Mouse (Mus musculus): ENCODE measurements around the gene Akip1. TPM values are rescaled to one million over a fixed set of nuclear protein-coding genes. Genes with fewer than 3 reads are reported as not detected.

Gene Akip1
- total RNA-seq, 2 experiments from 2014 or later, result 4.9 to 5.9 TPM

DNA sequence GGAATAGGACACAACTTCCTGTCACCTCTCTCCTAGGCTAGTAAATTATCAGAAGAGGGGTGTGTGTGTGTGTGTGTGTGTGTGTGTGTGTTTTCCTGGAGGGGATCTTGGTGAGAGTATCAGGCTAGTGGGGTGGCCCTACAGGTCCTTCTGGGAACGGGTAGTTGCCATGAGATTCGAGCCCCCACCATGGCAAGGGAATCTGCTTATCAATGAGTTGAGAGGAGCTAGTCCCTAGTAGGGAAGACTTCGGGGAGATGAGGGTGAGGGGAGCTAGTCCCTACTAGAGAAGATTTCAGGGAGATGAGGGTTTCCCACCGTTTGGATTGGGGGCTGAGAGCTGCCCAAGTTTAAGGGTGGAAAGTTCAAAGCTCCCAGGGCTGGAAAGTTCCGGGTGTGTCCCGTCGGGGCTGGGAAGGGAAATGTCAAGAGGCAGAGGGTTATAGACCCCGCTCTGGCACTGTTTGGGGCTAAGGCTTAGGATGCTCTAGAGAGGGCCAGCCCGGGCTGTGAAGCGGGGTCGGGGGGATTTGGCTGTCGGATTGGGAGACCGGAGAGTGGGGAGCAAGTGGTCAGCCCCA is 48.0 kb downstream of the Akip1 start:
- no peak for DNase-seq (ENCODE audit: extremely low spot score in 1 of 2, low spot score in 2 of 2)
- no peak for TF ChIP-seq CTCF (IDR thresholded peaks at IDR 0.05)
- intact Hi-C loops (cut with DNase I), result loop anchor here (2.0 kb wide), 2 partner anchors 29 to 141 kb away; no protein-coding TSS in a partner anchor
- peak overlapping the region; percentile 97 for H3K4me3 ChIP-seq
- H3K27ac ChIP-seq, result peak overlapping the region; percentile 98

DNA sequence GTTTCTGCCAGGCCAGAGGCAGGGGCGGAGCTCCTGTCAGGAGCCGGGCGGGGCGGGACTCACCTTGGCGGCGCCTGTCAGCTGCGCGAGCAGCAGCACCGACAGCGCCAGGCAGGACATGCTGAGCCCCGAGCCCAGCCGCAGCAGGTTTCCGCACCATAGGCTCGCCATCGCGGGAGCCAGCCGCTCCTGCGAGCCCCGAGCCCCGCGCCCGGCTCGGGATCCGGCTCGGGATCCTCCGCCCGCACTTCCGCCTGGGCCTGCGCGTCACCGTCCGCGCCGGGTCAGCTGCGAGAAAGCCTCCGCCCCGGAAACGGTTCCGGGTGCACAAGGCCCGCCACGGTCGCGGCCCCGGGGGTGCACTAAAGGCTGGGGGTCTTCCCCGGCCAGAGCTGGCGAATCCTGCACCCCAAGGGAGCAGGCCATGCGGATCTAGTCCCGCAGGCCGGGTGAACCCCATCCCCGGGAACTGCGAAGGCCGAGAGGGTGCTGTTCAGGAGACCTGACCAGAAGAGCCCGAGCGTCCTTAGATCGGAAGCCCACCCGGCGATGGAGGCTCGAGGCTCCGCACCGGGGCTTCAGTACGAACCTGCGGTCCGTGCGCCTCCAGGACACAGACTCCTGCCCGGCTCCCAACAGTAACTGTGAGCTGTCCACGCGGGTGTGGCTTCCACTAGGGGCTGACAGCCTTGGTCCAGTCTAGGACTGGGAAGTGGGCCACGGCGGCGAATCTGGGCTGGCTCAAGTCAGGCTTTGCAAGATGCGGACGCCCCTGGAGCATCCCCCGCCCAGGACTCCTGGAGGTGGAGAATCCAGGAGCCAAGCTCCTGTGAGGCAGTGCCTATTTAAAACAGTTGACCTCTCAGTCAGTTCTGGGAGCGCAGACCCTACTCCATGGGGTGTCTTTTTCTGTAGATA is 48.8 kb downstream of the Akip1 start, which contains the start of gene Tmem9b:
Tmem9b (minus strand) TSS at position 868 of the 918 bp plus-strand sequence.
- DNase-seq (ENCODE audit: extremely low spot score in 1 of 2, low spot score in 2 of 2), result peak; percentile 83 to 86
- Histone ChIP-seq H3K4me3 (peak within 1 kb of the TSS; percentile 97), H3K27ac (peak within 1 kb of the TSS; percentile 98)
- TF ChIP-seq CTCF (IDR thresholded peaks at IDR 0.05), result peak; percentile 17; the same call in 1 of the 2 replicates
- intact Hi-C loops (cut with DNase I), result loop anchor here (2.0 kb wide), 2 partner anchors 29 to 141 kb away; no protein-coding TSS in a partner anchor

DNA sequence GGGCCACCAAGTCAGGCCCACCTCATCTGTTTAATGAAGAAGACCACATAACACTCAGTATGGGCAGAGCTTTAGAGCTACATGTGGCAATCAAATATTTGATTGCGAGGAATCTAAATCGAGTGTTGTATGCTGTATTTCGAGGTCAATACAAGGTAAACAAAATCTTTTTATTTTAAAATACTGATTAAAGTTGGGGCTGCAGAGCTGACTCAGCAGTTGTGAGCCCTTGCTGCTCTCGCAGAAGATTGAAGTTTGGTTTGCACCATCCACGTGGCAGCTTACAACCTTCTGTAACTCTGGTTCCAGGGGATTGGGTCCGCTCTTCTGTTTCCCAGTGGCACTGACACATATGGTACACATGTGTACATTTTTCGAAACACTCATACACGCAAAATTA is 50.5 kb downstream of the Akip1 start:
- intact Hi-C loops (cut with DNase I), result no loop called here
- Histone ChIP-seq H3K27ac (no peak overlapping the region), H3K4me3 (no peak overlapping the region)
- no peak for TF ChIP-seq CTCF (IDR thresholded peaks at IDR 0.05)
- DNase-seq (ENCODE audit: extremely low spot score in 1 of 2, low spot score in 2 of 2), result no peak

DNA sequence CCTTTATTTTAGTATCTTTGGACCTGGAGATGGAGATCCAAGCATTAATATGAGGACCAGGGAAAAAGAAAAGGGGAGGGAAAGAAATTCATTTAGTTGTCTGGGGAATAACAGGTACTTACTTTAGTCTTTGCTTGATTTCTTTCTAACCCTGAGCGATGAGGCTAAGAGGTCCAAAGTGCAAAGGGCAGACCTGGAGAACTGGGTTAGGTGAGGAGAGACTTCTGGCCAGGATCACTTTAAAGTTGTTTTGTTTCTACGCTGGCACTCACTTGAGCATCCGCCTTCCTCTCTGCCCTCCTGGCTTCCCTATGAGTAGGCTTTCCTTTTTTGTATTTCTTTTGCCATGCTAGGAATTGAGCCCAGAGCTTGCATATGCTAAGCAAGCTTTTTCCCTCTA is 52.8 kb downstream of the Akip1 start:
- DNase-seq (ENCODE audit: extremely low spot score in 1 of 2, low spot score in 2 of 2), result no peak
- Histone ChIP-seq H3K27ac (no peak overlapping the region), H3K4me3 (no peak overlapping the region)
- TF ChIP-seq CTCF (IDR thresholded peaks at IDR 0.05), result no peak
- intact Hi-C loops (cut with DNase I), result no loop called here

Other genes with a start within 250 kb of the Akip1 start
- gene Trim66, start 195.6 kb upstream of the Akip1 start, total RNA-seq (2021), result 10 to 100 TPM; 20.9 to 21.3 TPM
- gene Rpl27a, start 184.5 kb upstream of the Akip1 start, total RNA-seq (2021), result 100 to 1,000 TPM; 145 to 147 TPM
- 10 to 100 TPM; 14.8 to 18.9 TPM for gene St5, start 85 bp upstream of the Akip1 start, total RNA-seq (2021)
- not detected for gene BC051019, start 20.2 kb downstream of the Akip1 start, total RNA-seq (2021)
- gene Ascl3, start 28.0 kb downstream of the Akip1 start, total RNA-seq (2021), result not detected
- gene Tmem9b, start 49.2 kb downstream of the Akip1 start, total RNA-seq (2021), result 10 to 100 TPM; 85.0 to 88.7 TPM
- gene Nrip3, start 78.3 kb downstream of the Akip1 start, total RNA-seq (2021), result 10 to 100 TPM; 83.4 to 86.7 TPM
- gene Scube2, start 162.0 kb downstream of the Akip1 start, total RNA-seq (2021), result 1 to 10 TPM in 1 of 2 experiments, under 1 TPM in 1; 1.00 to 1.1 TPM